Mouse (Mus musculus): ENCODE measurements around the gene Gm21972.

The Gm21972 gene

DNA sequence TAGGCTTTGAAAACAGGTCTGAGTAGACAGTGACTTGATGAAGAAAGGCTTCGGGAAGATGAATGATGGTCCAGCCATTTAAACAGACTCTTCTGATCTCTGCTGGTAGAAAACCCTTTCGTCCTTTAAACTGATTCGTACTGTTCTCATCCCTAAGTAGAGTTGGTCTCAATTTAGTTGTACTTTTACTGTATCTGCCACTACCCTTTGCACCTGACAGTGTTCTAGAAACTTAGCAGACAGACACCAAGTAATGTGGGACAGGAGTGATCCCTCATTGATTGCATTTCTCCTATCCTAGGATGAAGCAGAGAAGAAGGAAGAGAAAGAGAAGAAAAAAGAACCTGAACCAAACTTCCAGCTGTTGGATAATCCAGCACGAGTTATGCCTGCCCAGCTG lies at the start of gene Gm21972:
Gm21972 (plus strand) TSS at position 301 of the 400 bp plus-strand sequence.
- no peak for DNase-seq (ENCODE audit: low spot score)

DNA sequence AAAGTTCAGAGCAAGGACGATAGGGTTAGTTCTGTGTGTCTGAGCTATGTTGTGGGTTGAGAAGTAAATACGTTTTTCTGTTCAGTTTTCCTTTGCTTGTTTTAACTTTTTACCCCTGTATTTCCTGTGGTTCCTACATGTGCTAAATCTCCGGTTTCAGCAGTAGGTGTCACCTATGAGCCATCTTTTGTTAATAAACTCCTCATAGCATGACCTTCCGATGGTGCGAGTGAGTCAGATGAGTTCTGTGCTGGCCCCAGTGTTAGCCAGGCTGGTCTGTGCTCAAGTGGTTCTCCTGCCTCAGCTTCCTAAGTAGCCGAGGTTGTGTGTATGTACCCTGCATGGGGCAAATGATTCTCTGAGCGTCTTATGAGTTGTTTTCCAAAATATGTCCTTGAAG lies 39.0 kb upstream of the Gm21972 start:
- DNase-seq (ENCODE audit: low spot score), result no peak

DNA sequence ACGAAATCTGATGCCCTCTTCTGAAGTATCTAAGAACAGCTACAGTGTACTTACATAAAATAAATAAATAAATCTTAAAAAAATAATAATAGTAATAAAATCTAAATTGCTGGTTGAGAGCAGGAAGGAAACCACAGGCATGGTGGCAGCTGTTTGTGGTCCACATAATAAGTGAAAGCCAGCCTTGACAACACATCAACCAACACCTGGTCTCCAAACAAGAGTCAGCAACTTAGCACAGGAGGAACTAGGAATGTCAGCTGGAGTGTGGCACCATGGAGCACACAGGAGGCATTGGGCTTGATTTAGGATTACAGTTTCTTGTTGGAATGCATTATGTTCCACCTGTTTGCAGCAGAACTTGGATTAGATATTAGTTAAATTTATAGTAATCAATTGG lies 28.4 kb upstream of the Gm21972 start:
- no peak for DNase-seq (ENCODE audit: low spot score)

DNA sequence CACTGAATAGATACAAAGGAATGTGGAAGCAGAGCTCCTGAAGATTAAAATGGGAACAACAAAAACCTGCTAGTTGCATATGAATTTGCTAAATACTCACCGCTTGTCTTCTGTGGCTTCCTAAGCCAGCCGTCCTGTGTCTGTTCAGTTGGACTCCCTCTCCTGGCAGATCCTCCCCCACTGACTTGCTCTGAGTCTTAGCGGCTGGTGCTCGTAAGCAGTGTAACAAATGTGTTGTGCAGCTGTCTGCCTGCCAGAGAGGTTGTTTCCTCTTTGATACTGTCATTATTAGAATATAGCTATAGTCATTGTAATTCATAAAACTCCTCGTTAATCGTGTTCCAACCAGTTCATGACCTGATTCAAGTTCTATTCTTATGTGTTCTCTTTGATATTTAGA lies 21.7 kb upstream of the Gm21972 start, which contains the start of gene Htr2b:
Htr2b (minus strand) TSS at position 192 of the 400 bp plus-strand sequence.
- DNase-seq (ENCODE audit: low spot score), result peak; percentile 24

DNA sequence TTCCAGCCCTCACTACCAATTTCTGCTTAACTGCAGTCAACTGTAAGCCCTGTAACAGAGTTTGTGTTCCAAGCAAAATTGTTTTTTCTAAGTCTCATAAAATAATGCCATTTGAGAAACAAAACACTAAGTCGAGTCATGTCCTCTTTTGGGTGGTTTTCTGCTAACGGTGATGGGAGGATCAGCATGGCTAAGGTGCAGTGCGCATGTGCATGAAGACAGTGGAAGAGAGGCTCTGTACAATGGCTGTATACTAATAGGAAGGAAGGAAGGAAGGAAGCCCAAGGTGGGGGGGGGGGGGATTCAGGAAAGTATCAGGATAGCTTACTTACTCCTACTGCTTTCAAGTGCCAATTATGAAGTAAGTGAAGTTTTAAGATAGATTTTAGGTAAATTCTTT lies 19.3 kb upstream of the Gm21972 start:
- DNase-seq (ENCODE audit: low spot score), result no peak

DNA sequence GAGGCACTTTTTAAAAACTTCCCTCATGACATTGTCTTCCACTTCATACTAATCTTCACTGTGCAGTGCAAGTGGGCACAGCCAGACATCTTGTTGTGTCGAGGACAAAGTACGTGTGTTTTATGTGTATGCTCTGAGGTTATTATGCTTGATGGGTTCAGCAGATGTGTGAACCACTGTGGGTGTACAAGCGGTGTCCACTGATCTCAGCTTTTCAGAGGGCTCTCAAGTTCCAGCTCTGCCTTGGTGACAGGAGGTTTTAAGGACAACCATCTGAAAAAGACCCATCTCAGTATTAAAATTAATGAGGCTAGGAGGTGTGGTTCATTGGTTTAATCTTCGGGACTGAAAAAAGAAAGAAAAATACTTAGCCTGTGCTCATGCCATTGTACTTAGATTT lies 13.9 kb upstream of the Gm21972 start:
- DNase-seq (ENCODE audit: low spot score), result no peak

GRCm38 (mm10) chr1:86126036-86126435 lies 7.4 kb upstream of the Gm21972 start:
- no peak for DNase-seq (ENCODE audit: low spot score)

GRCm38 (mm10) chr1:86135315-86135714 lies 1.9 kb downstream of the Gm21972 start:
- no peak for DNase-seq (ENCODE audit: low spot score)

- no peak for DNase-seq (ENCODE audit: low spot score)
Observed at GRCm38 (mm10) chr1:86141081-86141480, 7.6 kb downstream of the Gm21972 start.

GRCm38 (mm10) chr1:86143165-86143564 lies 9.7 kb downstream of the Gm21972 start:
- DNase-seq (ENCODE audit: low spot score), result peak; percentile 7

DNA sequence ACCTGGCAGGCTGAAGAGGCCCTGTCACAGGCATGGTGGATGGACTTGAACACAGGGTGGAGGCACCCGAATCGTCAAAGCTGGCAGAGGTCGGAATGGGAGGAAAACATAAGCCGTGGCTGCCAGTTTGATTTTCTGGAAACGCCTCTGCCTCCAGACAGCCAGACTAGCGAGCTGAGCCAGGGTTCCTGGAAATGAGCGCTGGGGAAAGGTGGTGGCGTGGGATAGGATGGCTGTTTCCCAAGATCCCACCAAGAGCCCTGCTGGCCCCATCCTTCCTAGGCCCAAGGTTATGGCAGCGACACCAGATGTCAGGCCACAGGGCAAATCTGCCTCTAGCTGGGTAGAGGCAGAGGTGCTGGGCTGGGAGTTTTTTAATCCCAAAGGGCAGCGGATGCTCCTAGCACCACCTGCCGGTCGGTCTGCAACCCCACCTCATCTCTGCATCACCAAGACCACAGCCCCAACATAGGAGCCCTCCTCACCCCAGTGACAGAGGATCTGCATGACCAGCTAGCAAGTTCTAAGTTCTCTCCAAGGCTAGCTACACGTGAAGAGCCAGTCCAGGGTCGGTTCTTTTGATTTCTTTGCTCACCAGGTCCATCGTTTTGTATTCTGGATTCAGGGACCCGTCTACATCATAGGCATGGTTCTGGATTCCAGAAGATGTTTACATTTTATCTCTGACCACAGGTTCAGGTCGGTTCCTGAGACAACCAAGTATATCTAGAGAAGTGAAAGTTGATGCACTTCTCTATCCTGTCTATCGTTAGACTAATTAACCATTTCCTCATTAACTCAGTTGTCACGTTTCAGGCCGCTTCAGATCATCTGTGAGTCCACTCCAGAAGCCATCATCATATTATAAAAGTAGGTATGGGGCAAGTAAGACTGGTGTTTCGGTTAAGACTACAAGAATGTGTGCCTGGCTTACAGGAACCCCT lies 10.8 kb downstream of the Gm21972 start:
- peak; percentile 8 for DNase-seq (ENCODE audit: low spot score)

- no peak for DNase-seq (ENCODE audit: low spot score)
Observed at GRCm38 (mm10) chr1:86146293-86146692, 12.9 kb downstream of the Gm21972 start.

DNA sequence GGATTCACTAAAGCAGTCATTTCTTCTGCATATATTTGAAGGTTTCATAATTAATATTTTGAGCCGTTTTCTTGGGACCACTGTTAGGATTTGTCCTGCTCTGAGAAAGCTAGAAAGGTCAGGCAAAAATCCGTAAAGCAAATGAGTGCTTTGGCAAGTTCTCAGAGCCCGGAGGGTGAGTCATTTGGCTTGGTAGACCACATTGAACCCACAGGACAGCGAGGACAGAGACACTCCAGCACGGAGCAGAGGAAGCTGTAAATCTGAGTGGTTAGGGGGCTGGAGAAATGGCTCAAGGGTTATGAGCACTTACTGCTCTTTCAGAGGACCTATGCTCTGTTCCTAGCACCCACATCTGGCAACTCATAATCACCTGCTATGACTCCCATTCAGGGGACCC lies 14.1 kb downstream of the Gm21972 start:
- no peak for DNase-seq (ENCODE audit: low spot score)

DNA sequence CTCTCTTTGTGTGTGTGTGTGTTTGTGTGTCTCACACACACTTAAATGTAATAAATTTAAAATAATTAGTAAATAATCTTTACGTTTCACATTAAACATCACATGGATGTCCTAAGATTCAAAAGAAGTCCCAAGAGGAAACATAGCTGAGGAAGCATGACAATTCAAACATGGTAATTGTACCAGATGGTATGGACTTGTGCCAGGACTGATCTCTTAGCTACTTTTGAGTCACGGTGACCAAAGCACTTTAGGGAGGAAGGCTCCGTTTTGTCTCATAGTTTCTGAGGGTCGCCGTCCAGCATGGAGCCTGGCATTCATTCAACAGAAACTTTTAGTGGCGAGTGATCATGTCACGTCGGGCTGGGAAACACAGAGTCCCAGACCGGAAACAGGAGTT lies 14.7 kb downstream of the Gm21972 start:
- DNase-seq (ENCODE audit: low spot score), result no peak

- DNase-seq (ENCODE audit: low spot score), result no peak
Observed at GRCm38 (mm10) chr1:86150929-86151328, 17.5 kb downstream of the Gm21972 start.

DNA sequence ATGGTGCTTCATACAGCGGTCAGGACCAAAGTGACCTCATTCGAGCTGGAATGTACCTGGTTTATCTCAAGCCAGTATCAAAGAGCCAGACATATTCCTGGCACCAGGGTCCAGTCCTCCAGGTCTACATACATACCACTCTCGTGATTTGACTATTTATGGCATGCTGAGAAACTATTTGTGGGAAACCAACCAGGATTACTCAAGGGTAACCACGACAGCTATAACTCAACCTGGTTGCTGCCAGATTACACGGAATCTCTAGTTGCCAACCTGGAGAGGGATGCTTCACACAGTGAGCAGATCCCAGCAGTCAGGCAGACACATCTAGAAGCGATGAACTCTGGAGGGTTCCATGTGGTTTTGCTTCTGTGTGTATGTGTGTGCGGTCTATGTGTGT lies 17.9 kb downstream of the Gm21972 start:
- no peak for DNase-seq (ENCODE audit: low spot score)

DNA sequence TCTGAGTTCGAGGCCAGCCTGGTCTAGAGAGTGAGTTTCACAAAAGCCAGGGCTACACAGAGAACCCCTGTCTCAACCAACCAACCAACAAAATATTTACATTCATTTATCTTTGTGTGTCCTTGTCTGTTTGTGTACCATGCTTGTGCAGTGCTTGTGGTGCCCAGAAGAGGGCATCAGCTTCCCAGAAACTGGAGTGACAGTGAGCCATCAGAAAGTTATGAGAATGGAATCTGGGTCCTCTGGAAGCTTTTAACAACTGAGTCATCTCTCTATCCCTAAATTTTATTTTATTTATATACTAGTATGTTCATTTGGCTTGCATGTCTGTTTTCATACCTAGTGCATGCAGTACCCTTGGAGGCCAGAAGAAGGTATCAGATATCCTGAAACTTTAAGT lies 19.2 kb downstream of the Gm21972 start:
- DNase-seq (ENCODE audit: low spot score), result no peak

GRCm38 (mm10) chr1:86154133-86154823 lies 20.8 kb downstream of the Gm21972 start, which contains the start of gene Armc9:
Gene Armc9, plus strand, starts transcription at chr1:86154780.
- DNase-seq (ENCODE audit: low spot score), result peak; percentile 97

DNA sequence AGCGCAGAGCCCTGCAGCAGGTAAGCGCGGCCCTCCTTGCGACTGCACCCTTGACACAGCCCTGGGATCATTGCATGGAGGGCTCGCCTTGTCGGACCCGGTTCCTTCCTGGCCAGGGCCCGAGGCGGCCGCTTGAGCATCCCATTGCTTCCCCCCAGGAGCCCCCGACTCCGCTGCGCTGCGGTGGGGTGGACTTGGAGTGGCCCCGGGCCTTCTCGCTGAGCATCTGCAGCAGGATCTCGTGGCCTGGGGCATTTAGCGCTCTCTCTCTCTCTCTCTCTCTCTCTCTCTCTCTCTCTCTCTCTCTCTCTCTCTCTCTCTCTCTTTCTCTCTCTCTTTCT lies 21.4 kb downstream of the Gm21972 start:
- DNase-seq (ENCODE audit: low spot score), result no peak

DNA sequence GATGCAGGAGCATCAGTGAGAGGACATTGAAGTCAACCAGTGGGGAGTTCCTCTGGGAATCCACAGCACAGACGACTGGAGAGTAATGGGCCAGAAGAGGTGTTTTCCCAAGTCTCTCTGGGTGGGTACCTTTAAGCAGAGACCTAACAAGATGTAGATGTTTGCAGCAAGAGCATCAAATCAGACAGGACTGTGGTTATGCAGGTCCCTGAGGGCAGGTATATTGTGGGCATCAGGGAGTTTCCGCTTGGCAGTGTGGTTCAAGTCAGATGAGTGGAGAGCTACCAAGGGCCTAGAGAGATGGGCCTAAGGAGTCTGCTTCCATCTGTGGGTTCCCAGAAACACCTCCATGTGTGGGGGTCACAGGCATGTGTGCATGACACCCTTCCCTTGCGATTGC lies 22.6 kb downstream of the Gm21972 start:
- DNase-seq (ENCODE audit: low spot score), result no peak

DNA sequence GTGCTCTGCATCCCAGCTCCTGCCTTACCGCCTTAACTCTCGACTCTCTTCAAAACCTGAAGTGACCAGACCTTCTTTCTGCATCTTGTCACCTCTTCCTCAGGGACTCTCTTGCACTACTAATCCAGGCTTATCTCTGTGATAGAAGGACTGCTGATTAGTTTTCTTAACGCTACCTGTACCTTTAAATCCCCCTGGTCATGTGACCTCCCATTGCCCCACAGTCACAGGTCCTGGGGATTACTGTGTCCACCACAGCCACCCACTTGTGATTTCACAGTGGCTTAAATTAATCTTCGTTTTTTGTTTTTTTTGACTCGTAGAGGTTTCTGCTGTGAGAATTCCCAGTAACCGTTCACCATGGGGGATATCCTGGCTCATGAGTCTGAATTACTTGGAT lies 23.2 kb downstream of the Gm21972 start:
- no peak for DNase-seq (ENCODE audit: low spot score)

GRCm38 (mm10) chr1:86160059-86160458 lies 26.6 kb downstream of the Gm21972 start:
- no peak for DNase-seq (ENCODE audit: low spot score)

DNA sequence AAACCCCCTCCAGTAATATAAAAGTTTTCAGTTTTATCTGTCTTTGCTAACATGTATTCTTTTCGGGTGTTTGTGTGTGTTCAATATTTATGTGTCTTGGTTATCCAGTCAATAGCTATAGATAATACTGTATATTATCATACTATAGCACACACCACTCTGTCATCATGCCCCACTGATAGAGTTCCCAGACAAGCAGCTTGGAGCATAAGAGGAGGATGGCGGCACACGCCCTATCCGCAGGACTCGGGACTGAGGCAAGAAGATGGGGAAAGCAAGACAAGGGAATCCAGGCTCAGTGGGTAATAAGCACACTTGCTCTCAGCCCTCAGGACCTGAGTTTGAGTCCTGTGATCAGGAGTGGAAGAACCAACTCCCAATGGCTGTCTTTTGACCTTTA lies 27.0 kb downstream of the Gm21972 start:
- no peak for DNase-seq (ENCODE audit: low spot score)

Data from lung, postnatal 25 days (tissue).